Mouse (Mus musculus) frontal cortex, postnatal 25 days (tissue): ENCODE data around the gene Dner.

ENCODE experiments used
- DNase-seq, 2 experiments: peaks; one replicate each; pipeline ENCODE4 v3.0.0; 2022; ENCODE audit warnings: low spot score in 2 of 2

Gene Dner

GRCm38 (mm10) chr1:84536069-84536468, 160.0 kb downstream of the Dner start:
- DNase-seq = no peak

DNA sequence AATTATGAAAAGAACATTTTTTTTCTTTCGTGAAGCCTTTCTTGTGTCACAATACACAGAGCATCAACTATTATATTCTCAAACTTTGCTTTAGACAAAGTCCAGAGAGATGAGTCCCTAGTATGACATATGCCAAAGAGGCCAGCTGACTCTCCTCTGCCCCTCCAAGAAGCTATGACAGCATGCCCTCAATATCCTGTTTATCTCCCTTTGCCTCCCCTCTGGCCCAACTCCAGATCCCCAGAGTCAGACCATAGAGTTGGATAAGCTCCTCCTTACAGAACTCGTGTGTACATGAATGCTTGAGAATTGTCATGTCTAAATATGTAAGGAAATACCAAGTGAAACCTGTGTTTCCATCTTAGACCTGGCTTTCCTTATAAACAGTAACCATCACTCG, 170.5 kb downstream of the Dner start:
- no peak for DNase-seq

- DNase-seq = no peak
Measured at GRCm38 (mm10) chr1:84524413-84524812, 171.6 kb downstream of the Dner start.

DNA sequence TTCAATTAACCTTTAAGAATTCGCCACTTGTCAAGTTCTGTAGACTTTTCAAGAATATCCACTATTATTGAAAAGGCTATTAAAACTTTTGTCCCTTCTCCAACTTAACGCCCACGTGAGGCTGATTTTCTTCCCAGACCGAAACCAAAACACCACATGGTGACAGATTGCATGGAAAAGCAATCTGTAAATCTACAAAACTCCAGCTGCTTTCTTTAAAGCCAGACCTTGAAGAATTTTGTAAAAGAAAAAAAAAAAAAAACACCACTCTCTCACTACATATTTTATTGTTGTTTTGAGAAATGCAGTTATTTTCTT, 173.1 kb downstream of the Dner start:
- no peak for DNase-seq

DNA sequence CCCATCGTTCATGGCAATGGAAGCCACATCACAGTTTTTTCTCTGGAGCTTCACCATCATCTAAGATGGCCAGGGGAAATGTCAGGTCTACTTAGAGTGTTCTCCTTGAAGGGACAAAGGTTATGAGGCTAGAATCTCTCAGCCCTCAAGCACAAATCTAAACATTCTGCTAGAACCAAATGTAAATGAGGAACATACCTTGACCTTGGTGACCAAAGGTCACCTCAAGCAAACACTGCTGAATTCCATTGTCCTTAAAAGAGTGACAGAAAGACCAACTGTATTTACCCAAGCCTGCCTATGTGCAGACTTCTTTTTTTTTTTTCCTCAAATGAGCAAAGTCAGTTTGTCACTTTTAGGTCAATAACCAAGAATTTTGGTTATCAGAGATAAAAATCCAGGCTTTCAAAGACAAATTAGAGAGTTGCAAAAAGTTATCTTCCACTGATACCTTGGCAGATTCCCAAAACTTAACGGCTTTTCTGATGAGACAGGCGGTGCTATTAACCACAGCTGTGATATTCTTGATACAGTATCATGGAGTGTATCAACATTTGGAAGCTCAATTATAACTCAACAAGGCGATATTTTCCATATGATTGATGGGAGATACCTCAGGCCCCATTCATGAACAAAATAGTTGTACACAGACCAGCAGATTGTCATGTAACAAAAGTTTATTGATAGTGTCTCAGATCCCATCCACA, 173.6 kb downstream of the Dner start:
- DNase-seq = no peak

DNA sequence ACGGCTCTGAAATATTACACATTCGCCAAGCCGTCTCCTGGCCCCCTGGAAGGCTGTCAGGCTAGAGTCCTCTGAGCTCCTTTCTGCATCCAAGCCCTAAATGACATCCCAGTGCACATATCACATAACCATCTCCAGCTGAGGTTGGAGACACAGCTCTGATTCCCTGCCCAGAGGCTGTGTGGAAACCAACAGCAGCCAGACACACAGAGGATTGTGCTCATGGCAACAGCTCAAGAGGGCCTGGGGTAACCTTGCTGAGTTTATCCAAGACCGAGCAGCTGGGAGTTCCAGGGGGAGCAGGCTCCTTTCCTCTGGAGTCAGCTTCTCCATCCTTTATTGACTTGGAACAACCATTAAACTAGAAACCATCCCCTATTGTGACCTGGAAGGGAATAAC, 177.7 kb downstream of the Dner start:
- DNase-seq = no peak

- DNase-seq = no peak
Measured at GRCm38 (mm10) chr1:84513201-84513600, 182.8 kb downstream of the Dner start.

- DNase-seq = no peak
Measured at GRCm38 (mm10) chr1:84508510-84508909, 187.5 kb downstream of the Dner start.

DNA sequence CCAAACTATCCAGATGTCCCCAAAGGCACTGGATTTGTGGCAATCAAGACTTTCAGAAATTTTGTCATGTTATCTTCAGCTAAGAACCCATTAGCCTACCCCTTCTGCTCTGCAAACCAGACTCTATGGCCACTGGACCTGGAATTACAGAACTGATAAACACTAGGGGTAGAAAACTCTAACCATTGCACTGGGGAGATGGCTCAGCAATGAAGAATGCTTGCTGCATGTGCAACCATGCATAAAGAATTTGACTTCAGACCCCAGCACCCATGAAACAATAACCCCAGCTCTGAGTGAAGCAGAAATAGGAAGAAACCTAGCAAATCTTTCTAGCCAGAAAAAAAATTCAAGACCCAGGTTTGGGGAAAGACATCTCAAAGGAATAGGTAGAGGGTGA, 188.5 kb downstream of the Dner start:
- no peak for DNase-seq

DNA sequence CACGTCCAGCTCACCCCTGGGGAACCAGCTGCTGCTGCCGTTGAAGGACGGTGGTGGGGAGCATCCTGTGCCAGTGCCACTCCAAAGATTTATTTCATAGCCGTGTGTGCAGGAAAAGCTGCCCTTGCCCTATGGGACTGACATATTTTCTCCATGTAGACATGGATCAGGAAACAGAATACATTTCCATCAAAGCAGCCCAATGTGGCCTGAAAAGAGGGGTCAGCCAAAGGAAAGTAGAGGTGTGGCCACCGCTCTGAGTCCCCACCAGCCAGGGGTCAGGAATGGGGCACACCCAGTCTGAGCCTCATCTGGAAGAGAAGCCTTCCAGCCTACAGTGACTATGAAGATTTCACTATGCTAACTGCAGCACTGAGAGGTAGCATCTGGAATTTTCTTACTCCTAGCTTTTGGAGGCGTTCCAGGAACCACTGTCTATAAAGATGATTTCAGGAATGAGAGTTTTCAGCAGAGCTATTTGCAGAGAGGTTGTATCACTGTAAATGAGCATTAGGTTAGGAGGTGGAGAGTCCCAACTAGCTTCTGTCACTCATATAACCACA, 189.0 kb downstream of the Dner start:
- no peak for DNase-seq

GRCm38 (mm10) chr1:84500673-84501072, 195.3 kb downstream of the Dner start:
- no peak for DNase-seq

DNA sequence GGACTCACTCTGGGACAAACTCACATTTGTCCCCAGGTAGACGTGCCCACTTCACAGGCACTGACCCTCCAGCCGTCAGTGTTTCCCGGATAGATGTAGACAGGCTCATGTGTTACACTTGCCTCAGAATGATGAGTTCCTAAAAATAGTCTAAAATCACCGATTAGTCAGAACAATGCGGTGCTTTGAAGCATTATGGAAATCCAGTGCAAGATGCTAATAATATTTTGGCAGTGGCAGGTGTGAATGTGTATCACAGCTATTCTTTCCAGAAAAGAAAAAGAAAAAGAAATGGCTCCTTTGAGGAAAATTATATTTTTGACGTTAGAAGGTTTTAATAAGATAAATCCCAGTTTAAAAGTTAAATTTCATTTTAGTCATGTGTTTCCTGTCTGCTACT, 204.3 kb downstream of the Dner start:
- no peak for DNase-seq

DNA sequence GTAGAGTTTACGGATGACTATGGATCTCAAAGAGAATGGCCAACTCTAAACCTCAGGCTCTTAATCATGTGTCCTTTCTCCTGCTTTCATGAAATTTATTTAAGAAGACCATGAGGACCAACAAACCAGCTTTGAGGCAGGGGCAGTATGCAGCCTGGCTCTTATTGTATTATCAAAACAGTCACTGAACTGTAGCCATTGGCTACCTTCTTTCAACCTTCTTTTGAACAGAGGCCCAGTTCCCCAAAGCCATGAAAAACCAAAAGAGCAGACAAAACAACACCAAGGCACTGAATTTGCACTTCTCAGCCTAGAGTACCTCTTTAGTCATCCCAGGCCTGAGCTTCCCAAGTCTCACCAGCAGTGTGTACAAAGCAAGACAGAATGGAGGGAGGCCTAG, 207.5 kb downstream of the Dner start:
- DNase-seq = no peak

GRCm38 (mm10) chr1:84485066-84485465, 211.0 kb downstream of the Dner start:
- no peak for DNase-seq

- DNase-seq = no peak
Measured at GRCm38 (mm10) chr1:84484577-84484976, 211.4 kb downstream of the Dner start.

DNA sequence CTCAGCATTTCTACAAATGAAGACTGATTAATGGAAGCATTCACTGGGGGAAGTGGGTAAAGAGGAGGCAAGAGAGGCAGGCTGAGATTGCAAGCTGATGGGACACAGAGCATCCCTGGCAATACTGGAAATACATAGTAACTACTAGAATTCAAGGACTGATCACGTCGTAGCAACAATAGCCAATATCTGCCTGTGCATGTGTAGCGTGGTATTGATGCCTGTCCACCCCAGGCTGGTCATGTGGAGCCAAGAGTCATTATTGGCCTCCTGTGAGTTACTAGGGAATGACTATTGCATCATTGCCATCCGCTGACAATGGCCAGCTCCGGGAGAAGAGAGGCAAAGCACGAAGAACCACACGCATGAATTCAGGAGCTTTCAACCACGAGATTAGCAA, 216.0 kb downstream of the Dner start:
- DNase-seq = no peak

DNA sequence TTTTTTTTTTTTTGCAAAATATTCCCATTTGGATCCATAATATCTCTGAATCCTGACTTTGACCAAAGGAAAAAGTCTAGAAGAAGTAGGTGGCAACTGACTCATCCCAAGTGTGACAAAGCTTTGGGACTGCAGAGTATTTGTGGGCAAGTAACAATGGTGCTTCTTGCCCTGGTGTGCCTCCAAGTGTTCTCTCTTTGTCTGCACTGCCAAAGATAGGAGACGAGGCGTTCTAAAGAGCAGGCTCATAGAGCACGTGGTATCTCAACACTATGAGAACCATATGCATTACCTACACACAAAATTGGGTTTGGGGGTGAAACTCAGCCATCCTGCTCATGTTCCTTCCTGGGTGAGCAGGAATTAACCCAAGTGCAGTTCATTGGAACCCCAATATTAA, 221.7 kb downstream of the Dner start:
- DNase-seq = no peak

- no peak for DNase-seq
Measured at GRCm38 (mm10) chr1:84472260-84472659, 223.8 kb downstream of the Dner start.

DNA sequence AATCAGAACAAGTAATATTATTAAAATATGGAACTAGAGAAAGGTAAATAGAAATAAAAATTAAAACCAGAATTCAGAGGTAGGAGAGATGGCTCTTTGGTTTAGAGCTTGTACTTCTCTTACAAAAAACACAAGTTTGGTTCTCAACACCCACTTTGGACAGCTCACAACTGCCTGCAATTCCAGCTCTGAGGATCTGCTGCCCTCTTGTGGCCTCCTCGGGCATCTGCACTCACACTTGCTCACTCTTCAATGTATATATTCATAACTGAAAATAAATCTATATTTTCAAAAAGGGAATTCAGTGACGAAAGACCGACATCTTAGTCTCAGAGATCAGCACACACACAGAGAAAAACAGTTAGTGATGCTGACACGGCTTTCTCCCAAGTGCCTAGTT, 225.7 kb downstream of the Dner start:
- DNase-seq = no peak

- no peak for DNase-seq
Measured at GRCm38 (mm10) chr1:84467664-84468063, 228.4 kb downstream of the Dner start.

DNA sequence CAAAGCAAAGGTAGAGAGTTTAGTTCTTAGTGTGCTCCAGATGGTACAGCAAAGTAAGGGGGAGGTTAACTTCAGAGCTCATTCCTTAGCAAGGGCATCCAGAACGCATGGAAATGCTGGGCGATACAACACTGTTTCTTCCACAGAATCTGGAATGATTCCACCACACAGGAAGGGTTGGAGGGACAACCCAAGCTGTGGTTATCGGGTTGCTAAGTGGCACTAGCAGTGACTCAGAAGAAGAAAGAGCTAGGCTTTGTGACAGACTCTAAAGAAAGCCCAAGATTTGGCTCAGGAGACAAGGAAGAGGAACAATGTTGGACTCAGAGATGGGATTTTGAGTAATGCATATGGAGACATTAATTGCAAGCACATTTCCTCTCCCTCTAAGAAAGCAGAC, 231.3 kb downstream of the Dner start:
- no peak for DNase-seq

DNA sequence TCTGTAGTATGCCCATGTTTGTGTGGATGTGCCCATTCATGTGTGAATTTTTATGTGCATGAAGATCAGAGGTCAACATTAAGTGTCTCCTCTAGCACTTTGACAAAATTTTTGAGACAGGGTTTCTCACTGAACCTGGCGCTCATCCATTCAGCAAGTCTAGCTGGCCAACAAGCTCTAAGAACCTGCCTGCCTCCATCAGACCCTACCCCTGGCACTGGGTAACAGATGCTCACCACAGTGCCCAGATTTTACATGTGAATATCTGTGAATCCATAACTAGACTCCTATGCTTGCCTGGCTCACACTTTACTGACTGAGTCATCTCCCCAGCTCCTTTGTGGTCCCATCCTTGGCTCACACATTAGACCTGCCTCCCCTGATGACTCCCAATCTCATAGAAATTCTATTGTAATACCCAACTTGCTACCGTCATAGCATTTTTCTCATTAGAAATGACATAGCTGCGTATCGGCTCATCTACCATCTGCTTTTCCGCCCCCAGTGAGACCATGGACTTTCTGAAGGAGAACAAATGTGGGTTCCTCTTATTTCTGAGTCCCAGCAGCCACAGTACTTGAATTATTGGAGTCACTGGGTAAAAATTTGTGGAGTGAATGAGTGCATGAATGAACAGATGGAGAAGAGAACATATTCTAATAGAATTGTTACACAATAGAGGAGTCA, 231.9 kb downstream of the Dner start:
- DNase-seq = no peak

DNA sequence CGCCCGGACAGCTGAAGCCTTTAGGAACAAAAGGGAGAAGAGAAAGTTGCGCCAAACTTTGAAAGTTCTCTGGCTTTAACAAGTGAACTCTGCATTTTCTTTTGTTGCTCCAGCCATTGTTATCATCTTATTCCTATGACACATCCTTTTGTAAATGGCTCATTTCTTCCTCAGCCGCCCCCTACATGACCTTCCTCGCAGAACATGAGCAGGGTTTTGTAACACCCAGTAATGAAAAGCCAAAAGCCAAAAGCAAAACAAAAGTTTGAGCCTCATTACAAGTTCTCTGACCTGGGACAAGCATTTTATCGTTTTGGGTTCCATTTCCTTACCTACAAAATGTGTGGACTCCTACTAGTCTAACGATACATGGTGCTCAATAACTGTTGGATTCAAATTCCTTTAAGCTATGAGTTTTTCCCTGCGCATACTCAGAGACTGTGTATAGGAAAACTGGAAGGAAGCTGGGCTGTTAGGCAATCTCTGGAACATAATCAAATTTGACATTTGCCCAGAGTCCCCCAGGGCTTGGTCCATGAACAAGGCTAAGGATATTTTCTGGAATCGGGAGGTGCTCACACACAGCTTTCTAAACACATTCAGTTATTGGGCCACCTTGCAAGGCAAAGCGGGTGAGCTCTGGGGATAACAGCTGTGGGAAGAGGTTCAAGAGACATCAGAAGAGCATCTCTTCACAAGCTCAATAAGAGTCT, 246.3 kb downstream of the Dner start:
- DNase-seq = no peak
